Mouse (Mus musculus): ENCODE measurements around the gene Gm21731. TPM values are rescaled to one million over a fixed set of nuclear protein-coding genes. Genes with fewer than 3 reads are reported as not detected.

Gene Gm21731
- not detected in 4 replicates for total RNA-seq (2023)

DNA sequence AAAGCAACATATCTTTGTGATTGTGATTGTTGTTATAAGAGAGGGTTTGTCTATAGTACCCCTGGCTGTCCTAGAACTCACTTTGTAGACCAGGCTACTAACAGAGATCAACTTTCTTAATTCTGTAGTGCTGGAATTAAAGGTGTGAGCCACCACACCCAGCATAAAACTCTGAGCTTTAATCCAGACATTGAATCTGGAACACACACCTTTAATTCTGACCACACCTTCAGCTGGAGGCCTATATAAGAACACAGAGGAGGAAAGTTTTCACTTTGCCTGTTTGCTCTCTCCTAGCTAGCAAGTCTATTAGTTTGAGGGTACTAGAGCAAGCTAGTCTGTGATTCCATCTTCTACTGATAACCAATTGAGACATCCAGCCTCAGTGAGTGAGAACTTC lies at the start of gene Gm21731:
Gm21731 (plus strand) TSS at position 301 of the 400 bp plus-strand sequence.

GRCm38 (mm10) chr13:120215847-120216246 lies 23.1 kb upstream of the Gm21731 start, which contains the start of gene Gm21762:
Gene Gm21762 (minus strand): TSS chr13:120215947.

GRCm38 (mm10) chr13:120262870-120263269 lies 24.0 kb downstream of the Gm21731 start, which contains the start of gene AF067061:
Gene AF067061 (plus strand): TSS chr13:120263114.

Other genes with a start within 250 kb of the Gm21731 start
- not detected in 4 replicates for gene Gm36079, start 212.1 kb upstream of the Gm21731 start, total RNA-seq (2023)
- not detected in 4 replicates for gene Gm21188, start 186.9 kb upstream of the Gm21731 start, total RNA-seq (2023)
- not detected in 4 replicates for gene Gm20767, start 98.9 kb upstream of the Gm21731 start, total RNA-seq (2023)
- gene Gm21818, start 66.7 kb upstream of the Gm21731 start, total RNA-seq (2023) = not detected in 4 replicates
- gene Gm21762, start 23.2 kb upstream of the Gm21731 start, total RNA-seq (2023) = 1.1 TPM in 1 of 4 replicates, not detected in the others
- gene AF067061, start 24.0 kb downstream of the Gm21731 start, total RNA-seq (2023) = 1.9 TPM in 1 of 4 replicates, not detected in the others
- gene BC147527, start 61.3 kb downstream of the Gm21731 start, total RNA-seq (2023) = 1.8 to 3.5 TPM (median 2.7 TPM) in 4 replicates
- gene Tcstv3, start 77.8 kb downstream of the Gm21731 start, total RNA-seq (2023) = not detected in 4 replicates